19 mouse cellular contexts compared by ENCODE assay signal in genomic region chr2:171586853-171587220, GRCm38 (mm10).
A peak's percentile ranks its signal among the peaks of the same experiment; 100 is the strongest.
DNase-seq lines count a peak whose midpoint lies in the region; ATAC-seq and TF ChIP-seq lines count a peak whose summit lies in the region.
"Had no signal": no experiment of that assay in that cellular context is flagged by ENCODE, and none has a peak within 500 bp of the region (broad histone marks: within the 10 kb centered on the region; RNA-seq: fewer than 3 reads in every experiment).

No protein-coding gene starts in this region.

- ATAC-seq in midbrain, embryonic 13.5 days: 0 out of 2 replicates have a peak, but pooled peaks have one; percentile 44
- ATAC-seq in midbrain, postnatal 0 days (ENCODE audit: low FRiP score): no peak
- peak; percentile 87 for ATAC-seq in kidney, postnatal 0 days (replicated peaks; ENCODE audit: low FRiP score, low read depth)

- H3K4me1 ChIP-seq in midbrain, embryonic 13.5 days (replicated peaks): peaks cover 24% of the 10 kb centered on the region
- peaks cover 13% of the 10 kb centered on the region; the same call in 1 of the 2 replicates for H3K4me1 ChIP-seq in midbrain, postnatal 0 days (ENCODE audit: insufficient read depth, low read length)
- H3K4me1 ChIP-seq in kidney, postnatal 0 days (replicated peaks; ENCODE audit: insufficient read depth, low read length): no peaks in the 10 kb centered on the region
- H3K4me1 ChIP-seq: liver, embryonic 15.5 days; lung, embryonic 15.5 days had no signal

- no peak overlapping the region for H3K9ac ChIP-seq in midbrain, embryonic 13.5 days (replicated peaks)
- no peak overlapping the region for H3K9ac ChIP-seq in midbrain, postnatal 0 days (replicated peaks; ENCODE audit: low read length, poor library complexity, severe bottlenecking)
- no peak overlapping the region for H3K9ac ChIP-seq in kidney, postnatal 0 days (ENCODE audit: low read depth, low read length)
- H3K9ac ChIP-seq: liver, embryonic 15.5 days; lung, embryonic 15.5 days had no signal

- WGBS in midbrain, embryonic 13.5 days: 96% methylated on average over 4 of the region's 4 CpGs
- 94% methylated on average over 4 of the region's 4 CpGs for WGBS in midbrain, postnatal 0 days
- WGBS in kidney, postnatal 0 days: 62% methylated on average over 4 of the region's 4 CpGs
- 52% methylated on average over 4 of the region's 4 CpGs for WGBS in large intestine, adult 2 months

- DNase-seq in midbrain, postnatal 0 days (ENCODE audit: low spot score): no peak
- peak; percentile 19 to 23 for DNase-seq in kidney, adult 8-10 months
- peak; percentile 58 for DNase-seq in kidney, postnatal 0 days (ENCODE audit: low spot score)
- DNase-seq in large intestine, adult 2 months (ENCODE audit: low read depth, low spot score): peak; percentile 1
- no peak for DNase-seq in cerebellum, adult 9-10 months
- DNase-seq in spleen, adult 12 weeks (ENCODE audit: low spot score): no peak
- no peak for DNase-seq in right cerebral cortex, adult 18-20 months
- DNase-seq: cerebellum, adult 11-12 months; cerebellum, postnatal 25 days; gastrocnemius, adult 2 months; left cerebral cortex, postnatal 4 days; liver; retina, postnatal 1 day; thymus, postnatal 14 days had no signal

- H3K4me3 ChIP-seq in midbrain, embryonic 13.5 days (replicated peaks): no peak overlapping the region
- H3K4me3 ChIP-seq in midbrain, postnatal 0 days (ENCODE audit: low read depth, low read length): no peak overlapping the region
- H3K4me3 ChIP-seq in kidney, postnatal 0 days (replicated peaks; ENCODE audit: low read depth, low read length): no peak overlapping the region
- H3K4me3 ChIP-seq: gastrocnemius, adult 2 months; heart, embryonic 10.5 days; liver, embryonic 15.5 days; lung, embryonic 15.5 days had no signal

- H3K27ac ChIP-seq in midbrain, embryonic 13.5 days: 0 out of 2 replicates have a peak overlapping the region, but pooled peaks have one; percentile 74
- no peak overlapping the region for H3K27ac ChIP-seq in midbrain, postnatal 0 days (ENCODE audit: low read depth, low read length)
- H3K27ac ChIP-seq in kidney, postnatal 0 days: no peak overlapping the region
- H3K27ac ChIP-seq: gastrocnemius, adult 2 months; heart, embryonic 10.5 days; liver, embryonic 15.5 days; lung, embryonic 15.5 days; macrophage had no signal

- H3K4me2 ChIP-seq in midbrain, embryonic 13.5 days (replicated peaks): no peak overlapping the region
- no peak overlapping the region for H3K4me2 ChIP-seq in midbrain, postnatal 0 days (ENCODE audit: low read depth, low read length, poor library complexity, severe bottlenecking)
- no peak overlapping the region for H3K4me2 ChIP-seq in kidney, postnatal 0 days (ENCODE audit: low read length)
- H3K4me2 ChIP-seq: liver, embryonic 15.5 days; lung, embryonic 15.5 days had no signal

- no peaks in the 10 kb centered on the region for H3K36me3 ChIP-seq in midbrain, embryonic 13.5 days
- H3K36me3 ChIP-seq in midbrain, postnatal 0 days (ENCODE audit: insufficient read depth, low read length): no peaks in the 10 kb centered on the region
- H3K36me3 ChIP-seq in kidney, postnatal 0 days (ENCODE audit: insufficient read depth, low read length): no peaks in the 10 kb centered on the region
- H3K36me3 ChIP-seq: heart, embryonic 10.5 days; liver, embryonic 15.5 days; lung, embryonic 15.5 days had no signal

- no peaks in the 10 kb centered on the region for H3K9me3 ChIP-seq in midbrain, embryonic 13.5 days
- H3K9me3 ChIP-seq in midbrain, postnatal 0 days (ENCODE audit: low read length): no peaks in the 10 kb centered on the region
- no peaks in the 10 kb centered on the region for H3K9me3 ChIP-seq in kidney, postnatal 0 days (replicated peaks; ENCODE audit: low read length)
- H3K9me3 ChIP-seq: heart, embryonic 10.5 days; liver, embryonic 15.5 days; lung, embryonic 15.5 days had no signal

- TF ChIP-seq CTCF in midbrain, postnatal 0 days (IDR thresholded peaks at IDR 0.05): no peak
- TF ChIP-seq CTCF in kidney, postnatal 0 days (IDR thresholded peaks at IDR 0.05; ENCODE audit: low read depth): no peak

- H3K27me3 ChIP-seq in midbrain, embryonic 13.5 days: no peaks in the 10 kb centered on the region
- H3K27me3 ChIP-seq in midbrain, postnatal 0 days (ENCODE audit: insufficient read depth, low read length): no peaks in the 10 kb centered on the region
- no peaks in the 10 kb centered on the region for H3K27me3 ChIP-seq in kidney, postnatal 0 days (ENCODE audit: insufficient read depth, low read length)
- H3K27me3 ChIP-seq: liver, embryonic 15.5 days; lung, embryonic 15.5 days had no signal

Comparison
In these comparisons a context has a peak if more than half of its experiments do, and no peak if none do; other contexts are left out.
1. DNase-seq: peak in kidney, adult 8-10 months (2 of 2), kidney, postnatal 0 days (single experiment) and large intestine, adult 2 months (single experiment); none in midbrain, postnatal 0 days (single experiment), cerebellum, adult 9-10 months (single experiment), spleen, adult 12 weeks (single experiment) and right cerebral cortex, adult 18-20 months (single experiment).